Mouse (Mus musculus): Measurements from ENCODE around the gene Piezo1. TPM values are rescaled to one million over a fixed set of nuclear protein-coding genes. Genes with fewer than 3 reads are reported as not detected.
A peak's percentile ranks its signal among the peaks of the same experiment; 100 is the strongest.

Gene Piezo1
- polyA plus RNA-seq, 1 experiment from 2014 or later, result 17.4 TPM

- Histone ChIP-seq H3K27ac (ENCODE audit: low read depth, low read length) (peak overlapping the region; percentile 94), H3K9ac (ENCODE audit: low read depth, low read length) (peak overlapping the region; percentile 96), H3K9me3 (replicated peaks; ENCODE audit: control insufficient read depth, low read length) (no peaks in the 10 kb centered on the region), H3K4me1 (ENCODE audit: control insufficient read depth, insufficient read depth, low read length) (peaks cover 24% of the 10 kb centered on the region), H3K36me3 (ENCODE audit: control insufficient read depth, insufficient read depth, low read length) (peaks cover 31% of the 10 kb centered on the region), H3K4me2 (peak overlapping the region; percentile 88), H3K4me3 (ENCODE audit: low read depth, low read length) (peak overlapping the region; percentile 93), H3K27me3 (ENCODE audit: control insufficient read depth, insufficient read depth, low read length) (no peaks in the 10 kb centered on the region)
- 0% methylated on average over 34 of the region's 34 CpGs for WGBS (ENCODE audit: insufficient replicate concordance)
- ATAC-seq (replicated peaks; ENCODE audit: insufficient number of reproducible peaks, low FRiP score, low TSS enrichment), result peak; percentile 4
These were observed 17.0 kb upstream of the Piezo1 start for GRCm38 (mm10) chr8:122568109-122568504.

- WGBS (ENCODE audit: insufficient replicate concordance), result under 1% methylated on average over 62 of the region's 62 CpGs
These were observed 16.4 kb upstream of the Piezo1 start, which contains the start of gene Cdt1 for GRCm38 (mm10) chr8:122567361-122568108. Gene Cdt1, plus strand, starts transcription at chr8:122568015.

GRCm38 (mm10) chr8:122566766-122567165 is 15.6 kb upstream of the Piezo1 start:
- peaks cover 24% of the 10 kb centered on the region for H3K4me1 ChIP-seq (ENCODE audit: control insufficient read depth, insufficient read depth, low read length)
- 33% methylated on average over 6 of the region's 6 CpGs for WGBS (ENCODE audit: insufficient replicate concordance)
- peak overlapping the region; percentile 94 for H3K27ac ChIP-seq (ENCODE audit: low read depth, low read length)
- peaks cover 19% of the 10 kb centered on the region for H3K36me3 ChIP-seq (ENCODE audit: control insufficient read depth, insufficient read depth, low read length)
- peak overlapping the region; percentile 93 for H3K4me3 ChIP-seq (ENCODE audit: low read depth, low read length)
- H3K27me3 ChIP-seq (ENCODE audit: control insufficient read depth, insufficient read depth, low read length), result no peaks in the 10 kb centered on the region
- H3K9ac ChIP-seq (ENCODE audit: low read depth, low read length), result peak overlapping the region; percentile 96
- H3K4me2 ChIP-seq, result peak overlapping the region; percentile 88
- no peaks in the 10 kb centered on the region for H3K9me3 ChIP-seq (replicated peaks; ENCODE audit: control insufficient read depth, low read length)
- ATAC-seq (replicated peaks; ENCODE audit: insufficient number of reproducible peaks, low FRiP score, low TSS enrichment), result no peak

More at GRCm38 (mm10) chr8:122567361-122568108, 16.4 kb upstream of the Piezo1 start, which contains the start of gene Cdt1:
- H3K4me3 ChIP-seq (ENCODE audit: low read depth, low read length), result peak within 1 kb of the TSS; percentile 93
- H3K4me2 ChIP-seq, result peak within 1 kb of the TSS; percentile 88
- H3K36me3 ChIP-seq (ENCODE audit: control insufficient read depth, insufficient read depth, low read length), result peaks cover 26% of the 10 kb centered on the region
- no peaks in the 10 kb centered on the region for H3K27me3 ChIP-seq (ENCODE audit: control insufficient read depth, insufficient read depth, low read length)
- no peaks in the 10 kb centered on the region for H3K9me3 ChIP-seq (replicated peaks; ENCODE audit: control insufficient read depth, low read length)
- ATAC-seq (replicated peaks; ENCODE audit: insufficient number of reproducible peaks, low FRiP score, low TSS enrichment), result peak; percentile 94
- peak within 1 kb of the TSS; percentile 94 for H3K27ac ChIP-seq (ENCODE audit: low read depth, low read length)
- peak within 1 kb of the TSS; percentile 96 for H3K9ac ChIP-seq (ENCODE audit: low read depth, low read length)
- peaks cover 24% of the 10 kb centered on the region for H3K4me1 ChIP-seq (ENCODE audit: control insufficient read depth, insufficient read depth, low read length)

- Histone ChIP-seq H3K27ac (ENCODE audit: low read depth, low read length) (no peak overlapping the region), H3K9ac (ENCODE audit: low read depth, low read length) (no peak overlapping the region), H3K27me3 (ENCODE audit: control insufficient read depth, insufficient read depth, low read length) (no peaks in the 10 kb centered on the region), H3K9me3 (replicated peaks; ENCODE audit: control insufficient read depth, low read length) (no peaks in the 10 kb centered on the region), H3K4me1 (ENCODE audit: control insufficient read depth, insufficient read depth, low read length) (peaks cover 23% of the 10 kb centered on the region), H3K4me2 (no peak overlapping the region), H3K4me3 (ENCODE audit: low read depth, low read length) (no peak overlapping the region), H3K36me3 (ENCODE audit: control insufficient read depth, insufficient read depth, low read length) (no peaks in the 10 kb centered on the region)
- ATAC-seq (replicated peaks; ENCODE audit: insufficient number of reproducible peaks, low FRiP score, low TSS enrichment), result no peak
- 79% methylated on average over 25 of the region's 25 CpGs for WGBS (ENCODE audit: insufficient replicate concordance)
These were observed 13.5 kb upstream of the Piezo1 start for GRCm38 (mm10) chr8:122564363-122565352.

GRCm38 (mm10) chr8:122561199-122561598 is 10.1 kb upstream of the Piezo1 start:
- Histone ChIP-seq H3K9me3 (replicated peaks; ENCODE audit: control insufficient read depth, low read length) (no peaks in the 10 kb centered on the region), H3K4me3 (ENCODE audit: low read depth, low read length) (no peak overlapping the region), H3K36me3 (ENCODE audit: control insufficient read depth, insufficient read depth, low read length) (no peaks in the 10 kb centered on the region), H3K4me2 (no peak overlapping the region), H3K27ac (ENCODE audit: low read depth, low read length) (no peak overlapping the region), H3K4me1 (ENCODE audit: control insufficient read depth, insufficient read depth, low read length) (peaks cover 18% of the 10 kb centered on the region; the same call in 1 of the 2 replicates), H3K27me3 (ENCODE audit: control insufficient read depth, insufficient read depth, low read length) (no peaks in the 10 kb centered on the region), H3K9ac (ENCODE audit: low read depth, low read length) (no peak overlapping the region)
- 78% methylated on average over 5 of the region's 5 CpGs for WGBS (ENCODE audit: insufficient replicate concordance)
- no peak for ATAC-seq (replicated peaks; ENCODE audit: insufficient number of reproducible peaks, low FRiP score, low TSS enrichment)

GRCm38 (mm10) chr8:122558671-122559349 is 7.7 kb upstream of the Piezo1 start:
- WGBS (ENCODE audit: insufficient replicate concordance), result 11% methylated on average over 12 of the region's 12 CpGs
- ATAC-seq (replicated peaks; ENCODE audit: insufficient number of reproducible peaks, low FRiP score, low TSS enrichment), result peak; percentile 52; the same call in 1 of the 2 replicates
- Histone ChIP-seq H3K9ac (ENCODE audit: low read depth, low read length) (no peak overlapping the region), H3K4me1 (ENCODE audit: control insufficient read depth, insufficient read depth, low read length) (peaks cover 17% of the 10 kb centered on the region; the same call in 1 of the 2 replicates), H3K27me3 (ENCODE audit: control insufficient read depth, insufficient read depth, low read length) (no peaks in the 10 kb centered on the region), H3K4me3 (ENCODE audit: low read depth, low read length) (no peak overlapping the region), H3K9me3 (replicated peaks; ENCODE audit: control insufficient read depth, low read length) (no peaks in the 10 kb centered on the region), H3K36me3 (ENCODE audit: control insufficient read depth, insufficient read depth, low read length) (no peaks in the 10 kb centered on the region), H3K4me2 (no peak overlapping the region), H3K27ac (ENCODE audit: low read depth, low read length) (peak overlapping the region; percentile 50; the same call in 1 of the 2 replicates)

GRCm38 (mm10) chr8:122557248-122558038 is 6.3 kb upstream of the Piezo1 start:
- 40% methylated on average over 10 of the region's 10 CpGs for WGBS (ENCODE audit: insufficient replicate concordance)

More at GRCm38 (mm10) chr8:122557248-122558038, 6.3 kb upstream of the Piezo1 start:
- Histone ChIP-seq H3K9ac (ENCODE audit: low read depth, low read length) (no peak overlapping the region; the same call in 1 of the 2 replicates), H3K27me3 (ENCODE audit: control insufficient read depth, insufficient read depth, low read length) (no peaks in the 10 kb centered on the region), H3K4me1 (ENCODE audit: control insufficient read depth, insufficient read depth, low read length) (peaks cover 17% of the 10 kb centered on the region; the same call in 1 of the 2 replicates), H3K9me3 (replicated peaks; ENCODE audit: control insufficient read depth, low read length) (no peaks in the 10 kb centered on the region), H3K27ac (ENCODE audit: low read depth, low read length) (peak overlapping the region; percentile 64; the same call in 1 of the 2 replicates), H3K36me3 (ENCODE audit: control insufficient read depth, insufficient read depth, low read length) (no peaks in the 10 kb centered on the region), H3K4me2 (no peak overlapping the region), H3K4me3 (ENCODE audit: low read depth, low read length) (no peak overlapping the region)
- no peak for ATAC-seq (replicated peaks; ENCODE audit: insufficient number of reproducible peaks, low FRiP score, low TSS enrichment)

Measured in heart, embryonic 11.5 days (tissue).